Mouse (Mus musculus) frontal cortex, postnatal 25 days (tissue): ENCODE results near the gene Zbed5.
"Not testable (repeated sequence)": the region's sequence is repeated elsewhere in the genome, so short reads cannot be mapped to it uniquely, and the experiment has no call there.

Experiments used
- DNase-seq, 2 experiments: peaks; one replicate each; pipeline ENCODE4 v3.0.0; 2022; ENCODE audit warnings: low spot score in 2 of 2

Gene Zbed5

GRCm38 (mm10) chr5:129895198-129896088 lies at the start of gene Zbed5:
TSS of gene Zbed5 (plus strand) at chr5:129895723.
- DNase-seq, result peak; percentile 61 to 80

- peak; percentile 82 to 91 for DNase-seq
These were observed 48.6 kb upstream of the Zbed5 start, which contains the start of gene Sumf2 for GRCm38 (mm10) chr5:129846752-129847557. TSS of gene Sumf2 (plus strand) at chr5:129846986.

- no peak for DNase-seq
These were observed 48.0 kb upstream of the Zbed5 start for GRCm38 (mm10) chr5:129847558-129847820.

GRCm38 (mm10) chr5:129855163-129855562 lies 40.4 kb upstream of the Zbed5 start:
- no peak for DNase-seq

GRCm38 (mm10) chr5:129856414-129856813 lies 39.1 kb upstream of the Zbed5 start:
- no peak for DNase-seq

- no peak for DNase-seq
These were observed 33.2 kb upstream of the Zbed5 start for GRCm38 (mm10) chr5:129862325-129862724.

- DNase-seq, result peak in 1 of 2 experiments; percentile 40
These were observed 31.1 kb upstream of the Zbed5 start for GRCm38 (mm10) chr5:129864467-129864866.

GRCm38 (mm10) chr5:129865841-129866240 lies 29.7 kb upstream of the Zbed5 start:
- DNase-seq, result no peak

- DNase-seq, result no peak
These were observed 26.1 kb upstream of the Zbed5 start for GRCm38 (mm10) chr5:129869238-129869995.

- DNase-seq, result no peak
These were observed 24.3 kb upstream of the Zbed5 start for GRCm38 (mm10) chr5:129871238-129871637.

GRCm38 (mm10) chr5:129873942-129874341 lies 21.6 kb upstream of the Zbed5 start:
- no peak for DNase-seq

GRCm38 (mm10) chr5:129875098-129875497 lies 20.4 kb upstream of the Zbed5 start:
- no peak for DNase-seq

- DNase-seq, result no peak
These were observed 17.6 kb upstream of the Zbed5 start for GRCm38 (mm10) chr5:129877731-129878455.

GRCm38 (mm10) chr5:129878946-129879345 lies 16.6 kb upstream of the Zbed5 start:
- DNase-seq, result peak in 1 of 2 experiments; percentile 23

GRCm38 (mm10) chr5:129879888-129880287 lies 15.6 kb upstream of the Zbed5 start:
- no peak for DNase-seq

- DNase-seq, result no peak
These were observed 9.3 kb upstream of the Zbed5 start for GRCm38 (mm10) chr5:129886271-129886670.

- DNase-seq, result peak; percentile 90
These were observed 8.4 kb upstream of the Zbed5 start, which contains the start of gene Chchd2 for GRCm38 (mm10) chr5:129886911-129887636. TSS of gene Chchd2 (minus strand) at chr5:129887470.

- not testable (repeated sequence) for DNase-seq
These were observed 5.1 kb upstream of the Zbed5 start for GRCm38 (mm10) chr5:129890390-129890789.

GRCm38 (mm10) chr5:129898449-129898848 lies 2.9 kb downstream of the Zbed5 start, which contains the start of gene Phkg1:
TSS of gene Phkg1 (minus strand) at chr5:129898549.
- DNase-seq, result no peak

- no peak for DNase-seq
These were observed 12.3 kb downstream of the Zbed5 start for GRCm38 (mm10) chr5:129907775-129908174.
